Mouse (Mus musculus): ENCODE measurements around the gene Hspa12a.

DNA sequence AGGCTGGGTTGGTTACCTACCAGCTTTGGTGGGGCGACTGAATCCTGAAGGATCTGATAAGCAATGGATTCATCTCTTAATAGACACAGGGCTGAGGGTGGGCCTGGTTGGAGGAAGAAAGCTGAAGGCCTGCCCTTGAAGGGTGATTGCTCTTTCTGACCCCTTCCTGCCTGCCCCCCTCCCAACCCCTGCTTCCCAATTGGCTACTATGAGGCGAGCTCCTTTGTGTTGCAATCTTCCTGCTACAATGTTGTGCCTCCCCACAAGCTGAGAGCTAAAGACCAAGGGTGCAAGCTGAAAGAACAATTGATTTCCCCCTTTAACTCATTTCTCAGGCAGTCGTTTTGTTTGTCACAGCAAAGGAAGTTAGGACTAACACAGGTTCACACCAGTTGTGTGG lies 88.6 kb downstream of the Hspa12a start:
- TF ChIP-seq POLR2A (IDR thresholded peaks at IDR 0.05; ENCODE audit: extremely low read depth, insufficient read depth, low read length) (no peak), CTCF (IDR thresholded peaks at IDR 0.05; ENCODE audit: low read depth, low read length) (no peak)
